Mouse (Mus musculus) heart, embryonic 12.5 days (tissue): ENCODE data around the gene Cfc1. TPM values are rescaled to one million over a fixed set of nuclear protein-coding genes. Genes with fewer than 3 reads are reported as not detected.
"Not testable (repeated sequence)": the region's sequence is repeated elsewhere in the genome, so short reads cannot be mapped to it uniquely, and the experiment has no call there.

Source experiments
- ATAC-seq: fragments of 200-750 bp; cut with Nextera tagmentation; 2 replicates; pipeline ENCODE4 v1.8.0; 2017; ENCODE audit warnings: moderate TSS enrichment, moderate library complexity; ENCODE audit not compliant: insufficient number of reproducible peaks, low FRiP score
- H3K27ac ChIP-seq: fragments of 300-500 bp; sonication (generic); 2 replicates; pipeline ENCODE4 v1.5.1; 2016; ENCODE audit warnings: mild to moderate bottlenecking, moderate library complexity; ENCODE audit not compliant: poor library complexity, severe bottlenecking
- H3K27me3 ChIP-seq: fragments of 300-500 bp; sonication (generic); replicated peaks from 2 replicates; pipeline ENCODE4 v1.6.1; 2016; ENCODE audit warnings: mild to moderate bottlenecking, moderate library complexity
- H3K36me3 ChIP-seq: fragments of 300-500 bp; sonication (generic); 2 replicates; pipeline ENCODE4 v1.6.1; 2016; ENCODE audit warnings: mild to moderate bottlenecking, moderate library complexity
- H3K4me1 ChIP-seq: fragments of 300-500 bp; sonication (generic); replicated peaks from 2 replicates; pipeline ENCODE4 v1.6.1; 2016; ENCODE audit warnings: mild to moderate bottlenecking
- H3K4me2 ChIP-seq: fragments of 300-500 bp; sonication (generic); 2 replicates; pipeline ENCODE4 v1.6.1; 2016; ENCODE audit warnings: mild to moderate bottlenecking, moderate library complexity
- H3K4me3 ChIP-seq: fragments of 300-500 bp; sonication (generic); 2 replicates; pipeline ENCODE4 v1.5.1; 2016; ENCODE audit warnings: mild to moderate bottlenecking
- H3K9ac ChIP-seq: fragments of 300-500 bp; sonication (generic); 2 replicates; pipeline ENCODE4 v1.6.1; 2016; ENCODE audit warnings: mild to moderate bottlenecking, moderate library complexity
- H3K9me3 ChIP-seq: fragments of 300-500 bp; sonication (generic); replicated peaks from 2 replicates; pipeline ENCODE4 v1.6.1; 2016; ENCODE audit warnings: mild to moderate bottlenecking, moderate library complexity
- WGBS: fragments of 180-500 bp; shearing (Covaris S2); methylation state at CpG from one replicate; pipeline ENCODE4 v1.1.7; 2016; 5-methylcytosine and 5-hydroxymethylcytosine counted together
- polyA plus RNA-seq: library from polyadenylated mRNA; unstranded; fragments of >200 nt; fragmentation: Nextera tagmentation; extraction: Ambion mirVana; gene quantifications from 2 replicates; pipeline ENCODE4 v1.2.1, GENCODE M21; 2016

Cfc1 gene
- polyA plus RNA-seq, 1 experiment from 2014 or later: 0.32 TPM

- Histone ChIP-seq H3K36me3 (no peaks in the 10 kb centered on the region), H3K4me3 (no peak overlapping the region), H3K4me1 (peaks cover 10% of the 10 kb centered on the region), H3K9me3 (no peaks in the 10 kb centered on the region), H3K9ac (no peak overlapping the region), H3K27me3 (no peaks in the 10 kb centered on the region), H3K4me2 (0 out of 2 replicates have a peak overlapping the region, but pooled peaks have one; percentile 8), H3K27ac (no peak overlapping the region)
- 17% methylated on average over 5 of the region's 5 CpGs for WGBS
- ATAC-seq: no peak
Observed at GRCm38 (mm10) chr1:34516595-34516994, 18.9 kb upstream of the Cfc1 start.

GRCm38 (mm10) chr1:34517297-34517696 is 18.2 kb upstream of the Cfc1 start:
- H3K4me3 ChIP-seq, H3K27ac ChIP-seq, H3K36me3 ChIP-seq, H3K4me2 ChIP-seq, H3K9me3 ChIP-seq, ATAC-seq, H3K9ac ChIP-seq, H3K27me3 ChIP-seq: not testable (repeated sequence)
- WGBS: 30% methylated on average over 6 of the region's 6 CpGs
- peaks cover 14% of the 10 kb centered on the region for H3K4me1 ChIP-seq

- 41% methylated on average over 1 of the region's 1 CpGs for WGBS
- H3K9me3 ChIP-seq, H3K4me2 ChIP-seq, H3K36me3 ChIP-seq, H3K4me3 ChIP-seq, H3K27me3 ChIP-seq, H3K9ac ChIP-seq, ATAC-seq, H3K27ac ChIP-seq: not testable (repeated sequence)
- peaks cover 19% of the 10 kb centered on the region for H3K4me1 ChIP-seq
Observed at GRCm38 (mm10) chr1:34517797-34518196, 17.7 kb upstream of the Cfc1 start.

- Histone ChIP-seq H3K27ac (no peak overlapping the region), H3K9me3 (no peaks in the 10 kb centered on the region), H3K4me2 (no peak overlapping the region), H3K4me1 (peaks cover 24% of the 10 kb centered on the region), H3K9ac (no peak overlapping the region), H3K27me3 (no peaks in the 10 kb centered on the region), H3K36me3 (no peaks in the 10 kb centered on the region), H3K4me3 (no peak overlapping the region)
- 60% methylated on average over 1 of the region's 1 CpGs for WGBS
- no peak for ATAC-seq
Observed at GRCm38 (mm10) chr1:34518259-34518658, 17.2 kb upstream of the Cfc1 start.

- Histone ChIP-seq H3K9ac (no peak overlapping the region), H3K4me2 (no peak overlapping the region; the same call in 1 of the 2 replicates), H3K27me3 (no peaks in the 10 kb centered on the region), H3K27ac (0 out of 2 replicates have a peak overlapping the region, but pooled peaks have one; percentile 43), H3K9me3 (no peaks in the 10 kb centered on the region), H3K4me3 (no peak overlapping the region), H3K36me3 (no peaks in the 10 kb centered on the region), H3K4me1 (peaks cover 24% of the 10 kb centered on the region)
- no peak for ATAC-seq
- WGBS: 24% methylated on average over 6 of the region's 6 CpGs
Observed at GRCm38 (mm10) chr1:34522205-34522849, 13.1 kb upstream of the Cfc1 start.

GRCm38 (mm10) chr1:34522850-34523244 is 12.6 kb upstream of the Cfc1 start:
- Histone ChIP-seq H3K27me3 (no peaks in the 10 kb centered on the region), H3K4me1 (peaks cover 24% of the 10 kb centered on the region), H3K27ac (peak overlapping the region; percentile 28; the same call in 1 of the 2 replicates), H3K9me3 (no peaks in the 10 kb centered on the region), H3K4me3 (no peak overlapping the region), H3K9ac (no peak overlapping the region), H3K36me3 (no peaks in the 10 kb centered on the region), H3K4me2 (no peak overlapping the region; the same call in 1 of the 2 replicates)
- WGBS: 29% methylated on average over 3 of the region's 3 CpGs
- ATAC-seq: no peak

- 79% methylated on average over 3 of the region's 3 CpGs for WGBS
- H3K4me2 ChIP-seq: no peak overlapping the region
- no peaks in the 10 kb centered on the region for H3K9me3 ChIP-seq
- H3K36me3 ChIP-seq: no peaks in the 10 kb centered on the region
- peaks cover 24% of the 10 kb centered on the region for H3K4me1 ChIP-seq
- no peak overlapping the region for H3K9ac ChIP-seq
- H3K27me3 ChIP-seq: no peaks in the 10 kb centered on the region
- no peak overlapping the region for H3K27ac ChIP-seq
- no peak for ATAC-seq
- no peak overlapping the region for H3K4me3 ChIP-seq
Observed at GRCm38 (mm10) chr1:34523647-34524046, 11.8 kb upstream of the Cfc1 start.

- not testable (repeated sequence) for H3K36me3 ChIP-seq, H3K4me3 ChIP-seq, H3K9me3 ChIP-seq, H3K4me2 ChIP-seq, ATAC-seq, H3K27ac ChIP-seq, H3K9ac ChIP-seq
- Histone ChIP-seq H3K4me1 (peaks cover 16% of the 10 kb centered on the region; the same call in 1 of the 2 replicates), H3K27me3 (peaks cover 25% of the 10 kb centered on the region)
- WGBS: 28% methylated on average over 3 of the region's 3 CpGs
Observed at GRCm38 (mm10) chr1:34534574-34534973, 874 bp upstream of the Cfc1 start.

GRCm38 (mm10) chr1:34536291-34536766 is 881 bp downstream of the Cfc1 start:
- Histone ChIP-seq H3K4me2 (peak overlapping the region; percentile 58), H3K4me1 (peaks cover 12% of the 10 kb centered on the region; the same call in 1 of the 2 replicates), H3K4me3 (peak overlapping the region; percentile 24), H3K9me3 (0 out of 2 replicates have a peak, but pooled peaks cover 3% of the 10 kb centered on the region), H3K27ac (no peak overlapping the region), H3K36me3 (no peaks in the 10 kb centered on the region), H3K27me3 (peaks cover 25% of the 10 kb centered on the region), H3K9ac (peak overlapping the region; percentile 20; the same call in 1 of the 2 replicates)
- WGBS: 2% methylated on average over 14 of the region's 14 CpGs
- ATAC-seq: no peak

- H3K36me3 ChIP-seq: no peaks in the 10 kb centered on the region
- H3K27me3 ChIP-seq: peaks cover 25% of the 10 kb centered on the region
- peak overlapping the region; percentile 58 for H3K4me2 ChIP-seq
- ATAC-seq: 0 out of 2 replicates have a peak, but pooled peaks have one; percentile 25
- H3K9ac ChIP-seq: peak overlapping the region; percentile 20; the same call in 1 of the 2 replicates
- WGBS: 10% methylated on average over 16 of the region's 16 CpGs
- 0 out of 2 replicates have a peak, but pooled peaks cover 3% of the 10 kb centered on the region for H3K9me3 ChIP-seq
- H3K4me3 ChIP-seq: peak overlapping the region; percentile 24
- H3K27ac ChIP-seq: no peak overlapping the region
- peaks cover 12% of the 10 kb centered on the region; the same call in 1 of the 2 replicates for H3K4me1 ChIP-seq
Observed at GRCm38 (mm10) chr1:34536767-34537485, 1.5 kb downstream of the Cfc1 start.

GRCm38 (mm10) chr1:34547074-34547473 is 11.6 kb downstream of the Cfc1 start:
- Histone ChIP-seq H3K27ac (no peak overlapping the region), H3K9ac (no peak overlapping the region), H3K4me3 (no peak overlapping the region), H3K36me3 (no peaks in the 10 kb centered on the region), H3K27me3 (no peaks in the 10 kb centered on the region), H3K4me1 (no peaks in the 10 kb centered on the region), H3K4me2 (no peak overlapping the region), H3K9me3 (no peaks in the 10 kb centered on the region)
- no peak for ATAC-seq
- WGBS: 84% methylated on average over 1 of the region's 1 CpGs
